Mouse (Mus musculus): ENCODE results near the gene Unc119b. TPM values are rescaled to one million over a fixed set of nuclear protein-coding genes. Genes with fewer than 3 reads are reported as not detected.
A peak's percentile ranks its signal among the peaks of the same experiment; 100 is the strongest.
"Not testable (repeated sequence)": the region's sequence is repeated elsewhere in the genome, so short reads cannot be mapped to it uniquely, and the experiment has no call there.

Gene Unc119b
- 10 to 100 TPM; 22.4 to 25.6 TPM for total RNA-seq (2021)

DNA sequence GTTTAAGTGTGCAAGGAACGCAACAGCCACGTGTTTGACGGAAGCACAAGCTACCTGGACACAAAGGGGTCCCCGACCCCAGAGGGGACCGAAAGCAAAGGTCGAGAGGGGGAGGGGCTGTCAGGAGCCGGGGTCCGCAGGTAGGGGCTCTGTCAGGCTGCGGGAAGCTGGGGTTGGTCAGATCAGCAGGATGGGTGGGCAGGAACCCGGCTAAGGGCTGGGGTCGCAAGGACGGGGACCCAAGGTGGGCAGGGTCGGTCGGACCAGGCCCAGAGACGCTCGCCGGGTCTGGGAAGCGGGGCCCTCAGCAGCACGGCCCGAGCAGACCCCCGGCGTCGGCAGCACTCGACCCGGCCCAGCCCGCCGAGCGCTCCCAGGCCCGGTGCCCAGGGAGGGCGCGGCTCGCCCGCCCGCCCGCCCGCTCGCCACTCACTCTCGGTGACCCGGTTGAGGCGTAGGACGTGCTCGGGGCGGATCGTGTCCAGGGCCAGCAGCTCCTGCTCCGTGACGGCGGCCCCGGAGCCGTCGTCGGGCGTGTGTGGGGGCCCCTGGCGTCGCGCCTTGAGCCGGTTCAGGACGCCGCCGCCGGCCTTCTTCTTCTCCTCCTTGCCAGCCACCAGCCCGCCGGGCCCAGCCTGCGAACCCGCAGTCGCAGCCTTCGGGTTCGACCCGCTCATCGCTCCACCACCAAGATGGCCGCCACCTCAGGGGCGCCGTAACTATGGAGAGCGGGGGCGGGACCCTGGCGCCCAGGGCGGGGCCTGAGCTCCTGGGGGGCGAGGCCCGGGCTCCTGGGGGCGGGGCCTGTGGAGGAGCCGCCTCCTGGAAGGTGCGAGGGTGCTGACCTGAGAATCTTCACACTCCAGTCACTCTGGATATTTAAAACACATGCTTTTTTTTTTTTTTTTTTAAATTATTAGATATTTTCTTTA is at the start of gene Unc119b:
Gene Unc119b, minus strand, starts transcription at position 742 of the 932 bp plus-strand sequence.
- intact Hi-C loops (cut with DNase I), result no loop called here
- DNase-seq, result peak; percentile 90

- intact Hi-C loops (cut with DNase I), result no loop called here
- no peak for DNase-seq
Observed at GRCm38 (mm10) chr5:115183482-115183881, 48.7 kb upstream of the Unc119b start.

- no peak for DNase-seq
- intact Hi-C loops (cut with DNase I), result no loop called here
Observed at GRCm38 (mm10) chr5:115182925-115183324, 48.1 kb upstream of the Unc119b start.

DNA sequence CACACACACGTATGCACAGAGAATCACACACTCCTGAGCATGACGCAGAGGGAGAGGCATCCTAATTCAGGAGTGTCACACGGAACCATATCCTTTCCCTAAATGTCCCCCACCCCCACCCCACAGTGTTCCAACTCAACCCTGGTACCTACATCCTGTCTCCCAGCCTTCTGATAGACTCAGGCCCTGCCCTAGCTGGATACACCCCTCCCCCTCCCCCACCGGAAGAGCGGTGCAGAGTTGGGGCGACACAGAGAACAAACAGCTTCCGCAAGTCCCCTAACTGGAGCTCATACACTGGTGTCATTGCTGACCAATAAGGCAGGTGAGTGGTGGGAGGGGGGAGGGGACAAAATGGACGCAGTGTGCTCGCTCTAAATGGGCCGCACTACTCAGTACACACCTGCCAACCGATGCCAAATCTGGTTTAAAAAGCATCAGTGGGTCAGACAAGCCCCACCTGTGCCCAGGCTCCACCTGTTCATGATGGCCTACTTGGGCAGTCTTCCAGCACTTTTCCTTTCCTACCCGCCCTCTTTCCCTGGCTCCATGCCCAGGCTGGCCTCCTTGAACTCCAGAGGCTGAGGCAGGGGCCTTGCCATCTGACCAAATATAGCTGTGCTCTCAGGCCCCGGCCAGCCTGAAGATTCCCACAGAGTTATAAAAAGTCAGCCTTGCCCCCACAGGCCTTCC is 46.6 kb upstream of the Unc119b start:
- intact Hi-C loops (cut with DNase I), result no loop called here
- peak; percentile 69 for DNase-seq

GRCm38 (mm10) chr5:115179596-115179995 is 44.8 kb upstream of the Unc119b start:
- intact Hi-C loops (cut with DNase I), result no loop called here
- no peak for DNase-seq

DNA sequence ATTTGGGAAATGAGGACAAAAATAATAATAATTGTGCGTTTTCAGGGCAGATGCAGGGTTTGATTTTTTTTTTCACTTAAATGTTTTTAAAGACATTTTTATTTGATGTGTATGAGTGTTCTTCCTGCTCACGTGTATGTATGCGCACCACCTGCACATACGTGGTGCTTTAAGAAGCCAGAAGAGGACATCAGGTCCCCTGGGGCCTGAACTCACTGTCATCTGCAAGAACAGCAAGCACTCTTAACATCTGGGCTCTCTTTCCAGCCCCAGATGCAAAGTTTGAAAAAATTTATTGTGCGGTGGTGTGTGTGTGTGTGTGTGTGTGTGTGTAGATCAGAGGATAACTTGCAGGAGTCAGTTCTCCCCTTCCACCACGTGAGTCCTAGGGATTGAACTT is 43.1 kb upstream of the Unc119b start:
- intact Hi-C loops (cut with DNase I), result no loop called here
- no peak for DNase-seq

GRCm38 (mm10) chr5:115174554-115174953 is 39.8 kb upstream of the Unc119b start:
- DNase-seq, result no peak
- intact Hi-C loops (cut with DNase I), result no loop called here

DNA sequence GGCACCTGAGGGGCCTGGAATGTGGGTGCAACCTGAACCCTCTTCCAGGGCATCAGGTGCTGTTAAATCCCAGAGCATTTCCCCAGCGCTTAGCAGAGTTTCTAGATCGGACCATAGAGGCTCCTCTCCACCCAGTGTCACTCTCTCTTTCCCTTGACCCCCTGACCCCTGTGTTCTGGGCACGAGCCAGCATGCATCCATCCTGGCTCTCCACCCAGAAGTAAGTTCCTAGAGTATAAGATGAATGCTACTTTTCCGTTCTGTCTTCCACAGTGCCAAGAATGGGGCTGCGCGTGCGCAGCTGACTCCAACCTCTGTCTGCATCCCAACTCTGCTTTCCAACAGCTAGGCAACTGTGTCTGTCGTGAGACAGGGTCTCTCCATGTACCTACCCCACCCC is 35.4 kb upstream of the Unc119b start:
- intact Hi-C loops (cut with DNase I), result no loop called here
- no peak for DNase-seq

GRCm38 (mm10) chr5:115168641-115169415 is 34.1 kb upstream of the Unc119b start:
- intact Hi-C loops (cut with DNase I), result no loop called here
- DNase-seq, result peak; percentile 66

- no peak for DNase-seq
- intact Hi-C loops (cut with DNase I), result no loop called here
Observed at GRCm38 (mm10) chr5:115167396-115167795, 32.6 kb upstream of the Unc119b start.

- intact Hi-C loops (cut with DNase I), result no loop called here
- no peak for DNase-seq
Observed at GRCm38 (mm10) chr5:115166815-115167194, 32.0 kb upstream of the Unc119b start.

GRCm38 (mm10) chr5:115165895-115166814 is 31.4 kb upstream of the Unc119b start:
- peak; percentile 80 for DNase-seq
- intact Hi-C loops (cut with DNase I), result no loop called here

- peak; percentile 33 for DNase-seq
- intact Hi-C loops (cut with DNase I), result no loop called here
Observed at GRCm38 (mm10) chr5:115165351-115165750, 30.6 kb upstream of the Unc119b start.

DNA sequence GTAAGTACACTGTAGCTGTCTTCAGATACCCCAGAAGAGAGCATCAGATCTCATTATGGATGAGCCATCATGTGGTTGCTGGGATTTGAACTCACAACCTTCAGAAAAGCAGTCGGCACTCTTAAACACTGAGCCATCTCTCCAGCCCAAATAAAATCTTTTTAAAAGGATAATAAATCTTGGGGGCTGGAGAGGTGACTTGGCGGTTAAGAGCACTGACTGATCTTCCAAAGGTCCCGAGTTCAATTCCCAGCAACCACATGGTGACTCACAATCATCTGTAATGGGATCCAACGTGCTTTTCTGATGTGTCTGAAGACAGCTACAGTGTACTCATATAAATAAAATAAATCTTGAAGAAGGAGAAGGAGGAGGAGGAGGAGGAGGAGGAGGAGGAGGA is 29.7 kb upstream of the Unc119b start:
- DNase-seq; intact Hi-C loops (cut with DNase I): not testable (repeated sequence)

DNA sequence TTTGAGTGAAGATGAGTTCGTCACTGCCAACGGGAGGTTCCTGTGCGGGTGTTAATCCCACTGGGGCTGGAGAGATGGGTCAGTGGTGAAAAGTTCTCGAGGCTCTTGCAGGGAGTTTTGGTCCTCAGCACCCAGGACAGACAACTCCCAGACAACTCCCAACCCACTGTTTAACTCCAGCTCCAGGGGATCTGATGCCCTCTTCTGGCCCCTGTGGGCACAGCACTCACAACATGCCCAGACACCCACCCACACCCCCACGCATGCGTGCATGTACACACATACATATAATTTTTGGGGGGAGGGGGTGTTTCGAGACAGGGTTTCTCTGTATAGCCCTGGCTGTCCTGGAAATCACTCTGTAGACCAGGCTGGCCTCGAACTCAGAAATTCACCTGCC is 28.8 kb upstream of the Unc119b start:
- intact Hi-C loops (cut with DNase I), result no loop called here

GRCm38 (mm10) chr5:115161940-115162279 is 27.1 kb upstream of the Unc119b start:
- intact Hi-C loops (cut with DNase I); DNase-seq: not testable (repeated sequence)

More for the DNA sequence above, 28.8 kb upstream of the Unc119b start:
- peak; percentile 70 for DNase-seq

- no peak for DNase-seq
- intact Hi-C loops (cut with DNase I), result no loop called here
Observed at GRCm38 (mm10) chr5:115161064-115161939, 26.5 kb upstream of the Unc119b start.

DNA sequence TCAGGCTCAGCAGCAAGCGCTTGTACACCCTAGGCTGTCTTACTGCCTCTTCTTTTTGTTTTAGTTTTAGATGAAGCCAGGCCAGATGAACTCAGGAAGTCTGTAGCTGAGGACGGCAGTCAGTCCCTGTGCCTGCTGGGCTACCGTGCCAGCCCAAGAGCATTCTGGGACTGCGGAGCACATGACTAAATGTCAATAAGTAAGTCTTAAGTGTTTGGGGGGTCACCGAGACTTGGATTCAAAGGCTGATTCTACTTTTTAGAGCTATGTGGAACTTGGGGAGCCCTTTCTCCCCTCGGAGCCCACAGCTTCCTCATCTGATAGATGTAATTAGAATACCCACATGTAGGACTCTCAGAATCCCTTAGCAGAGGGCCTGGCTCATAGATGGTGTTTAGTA is 25.9 kb upstream of the Unc119b start:
- intact Hi-C loops (cut with DNase I), result no loop called here
- DNase-seq, result no peak

DNA sequence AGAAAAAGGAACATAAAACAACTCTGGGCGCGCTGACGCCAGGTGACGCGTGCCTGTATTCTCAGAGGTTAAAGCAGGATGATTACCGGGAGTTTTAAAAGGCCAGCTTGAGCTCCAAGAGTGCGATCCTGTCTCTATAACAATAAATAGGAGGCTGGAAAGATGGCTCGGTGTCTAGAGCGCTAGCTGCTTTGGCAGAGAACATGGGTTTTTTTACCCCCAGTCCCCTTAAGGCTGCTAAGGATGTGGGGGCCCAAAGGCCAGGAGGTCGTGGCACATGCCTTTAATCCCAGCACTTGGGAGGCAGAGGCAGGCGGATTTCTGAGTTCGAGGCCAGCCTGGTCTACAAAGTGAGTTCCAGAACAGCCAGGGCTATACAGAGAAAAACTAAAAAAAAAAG is 24.4 kb upstream of the Unc119b start:
- intact Hi-C loops (cut with DNase I), result no loop called here
- no peak for DNase-seq
